Mouse (Mus musculus): ENCODE data around the gene Rpusd4.

DNA sequence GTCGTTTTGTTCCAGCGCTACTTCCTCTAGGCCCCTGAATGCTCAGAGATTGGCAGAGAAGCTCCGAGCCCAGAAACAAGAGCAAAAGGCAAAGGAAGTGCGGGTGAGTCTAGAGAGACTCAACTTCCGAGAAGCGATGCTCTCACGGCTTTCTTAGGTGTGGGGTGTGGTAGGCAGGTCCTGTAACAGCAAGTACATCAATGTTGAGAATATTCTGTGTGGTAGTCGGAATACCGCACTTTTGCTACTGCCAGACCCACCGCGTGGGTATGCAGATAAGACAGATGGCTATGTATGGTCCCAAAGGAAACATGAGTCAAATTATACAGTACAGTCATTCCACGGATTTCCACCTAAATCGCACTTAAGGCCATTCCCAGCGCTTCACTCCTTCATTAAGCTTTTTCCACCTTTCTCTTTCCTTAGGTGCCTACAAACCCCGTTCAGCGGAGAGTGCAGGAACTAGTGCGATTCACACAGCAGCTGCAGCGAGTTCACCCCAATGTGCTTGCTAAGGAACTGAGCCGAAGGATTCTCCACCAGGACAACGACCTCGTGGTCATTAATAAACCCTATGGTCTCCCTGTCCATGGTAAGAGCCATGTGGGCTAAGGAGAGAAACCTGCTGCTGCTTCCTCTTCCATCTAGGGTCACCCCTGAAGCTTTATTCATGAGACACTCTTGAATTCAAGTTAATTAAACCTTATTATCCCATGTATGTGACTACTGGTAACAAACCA is 481 bp downstream of the Rpusd4 start:
- TF ChIP-seq POLR2A (IDR thresholded peaks at IDR 0.05; ENCODE audit: borderline replicate concordance, extremely low read depth, low read depth, low read length) (no peak), CTCF (IDR thresholded peaks at IDR 0.05; ENCODE audit: insufficient read depth, low read length) (no peak)
